In genomic region chr11:108553881-108554280, GRCm38 (mm10) we compare ENCODE assay signal across 30 mouse cellular contexts.
"Had no signal": no experiment of that assay in that cellular context is flagged by ENCODE, and none has a peak within 500 bp of the region (broad histone marks: within the 10 kb centered on the region; RNA-seq: fewer than 3 reads in every experiment).

No protein-coding gene starts in this region.

- H3K9me3 ChIP-seq: limb, embryonic 12.5 days; limb, embryonic 13.5 days; limb, embryonic 15.5 days; liver, embryonic 12.5 days; liver, embryonic 13.5 days; liver, embryonic 15.5 days; lung, embryonic 15.5 days; megakaryocyte, embryonic 14.5 days; midbrain, embryonic 10.5 days; midbrain, embryonic 12.5 days; midbrain, embryonic 13.5 days; midbrain, embryonic 15.5 days had no signal

- H3K9ac ChIP-seq: limb, embryonic 12.5 days; limb, embryonic 13.5 days; limb, embryonic 15.5 days; liver, embryonic 12.5 days; liver, embryonic 13.5 days; liver, embryonic 14.5 days; liver, embryonic 15.5 days; liver, postnatal 0 days; lung, embryonic 14.5 days; lung, embryonic 15.5 days; midbrain, embryonic 12.5 days; midbrain, embryonic 13.5 days; midbrain, embryonic 15.5 days had no signal

- H3K4me3 ChIP-seq: limb, embryonic 12.5 days; limb, embryonic 13.5 days; limb, embryonic 15.5 days; liver, embryonic 12.5 days; liver, embryonic 13.5 days; liver, embryonic 15.5 days; lung, embryonic 15.5 days; megakaryocyte, embryonic 14.5 days; midbrain, embryonic 10.5 days; midbrain, embryonic 12.5 days; midbrain, embryonic 13.5 days; midbrain, embryonic 15.5 days; myocyte had no signal

- H3K27me3 ChIP-seq: limb, embryonic 12.5 days; limb, embryonic 13.5 days; limb, embryonic 15.5 days; liver, embryonic 12.5 days; liver, embryonic 13.5 days; liver, embryonic 15.5 days; lung, embryonic 15.5 days; midbrain, embryonic 12.5 days; midbrain, embryonic 13.5 days; midbrain, embryonic 15.5 days had no signal

- DNase-seq: left cerebral cortex, postnatal 4 days; liver; liver, embryonic 13.5 days; liver, postnatal 0 days; lung, adult 18-20 months; lung, adult 2 months; lung, embryonic 14.5 days; lung, postnatal 10 days; lung, postnatal 14 days; lung, postnatal 36 days; lung, postnatal 4 days; midbrain, embryonic 14.5 days had no signal

- H3K4me2 ChIP-seq: limb, embryonic 15.5 days; liver, embryonic 11.5 days; liver, embryonic 12.5 days; liver, embryonic 13.5 days; liver, embryonic 15.5 days; lung, embryonic 14.5 days; lung, embryonic 15.5 days; midbrain, embryonic 11.5 days; midbrain, embryonic 12.5 days; midbrain, embryonic 13.5 days; midbrain, embryonic 15.5 days had no signal

- H3K4me1 ChIP-seq: liver, embryonic 12.5 days; liver, embryonic 13.5 days; liver, embryonic 15.5 days; lung, embryonic 15.5 days; megakaryocyte, embryonic 14.5 days had no signal

- ATAC-seq: liver, embryonic 12.5 days; liver, postnatal 0 days; lung, postnatal 0 days; midbrain, embryonic 13.5 days; midbrain, embryonic 15.5 days; midbrain, embryonic 16.5 days had no signal

- H3K27ac ChIP-seq: liver, embryonic 12.5 days; liver, embryonic 13.5 days; liver, embryonic 14.5 days; liver, embryonic 15.5 days; macrophage; midbrain, embryonic 12.5 days; midbrain, embryonic 13.5 days; midbrain, embryonic 15.5 days had no signal

- H3K36me3 ChIP-seq: limb, embryonic 12.5 days; limb, embryonic 13.5 days; limb, embryonic 15.5 days; liver, embryonic 12.5 days; liver, embryonic 13.5 days; liver, embryonic 15.5 days; lung, embryonic 15.5 days; midbrain, embryonic 10.5 days; midbrain, embryonic 12.5 days; midbrain, embryonic 13.5 days; midbrain, embryonic 15.5 days had no signal
